In the genomic region with DNA sequence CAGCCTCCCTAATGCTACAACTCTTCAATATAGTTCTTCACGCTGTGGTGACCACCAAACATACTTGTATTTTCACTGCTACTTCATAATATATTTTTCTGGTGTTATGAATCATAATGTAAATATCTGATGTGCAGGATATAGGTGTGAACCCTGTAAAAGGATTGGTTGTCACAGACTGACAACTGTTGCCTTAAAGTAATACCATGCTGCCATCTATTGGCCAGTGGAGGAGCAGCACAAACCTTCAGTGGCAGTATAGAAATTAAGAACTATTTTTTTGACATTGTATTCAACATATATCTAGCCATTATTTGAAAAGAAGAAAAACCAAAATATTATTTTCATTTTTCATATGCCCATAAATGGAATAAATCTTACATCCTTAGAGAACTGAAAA, we compare ENCODE assay signal across 9 mouse cellular contexts. TPM values are rescaled to one million over a fixed set of nuclear protein-coding genes. Genes with fewer than 3 reads are reported as not detected.
DNase-seq lines count a peak whose midpoint lies in the region; ATAC-seq lines count a peak whose summit lies in the region.
"Had no signal": no experiment of that assay in that cellular context is flagged by ENCODE, and none has a peak within 500 bp of the region (broad histone marks: within the 10 kb centered on the region; RNA-seq: fewer than 3 reads in every experiment).

No protein-coding gene starts in this region.

- WGBS in midbrain, embryonic 14.5 days = 93% methylated on average over 1 of the region's 1 CpGs
- 91% methylated on average over 1 of the region's 1 CpGs for WGBS in midbrain, embryonic 16.5 days
- 90% methylated on average over 1 of the region's 1 CpGs for WGBS in liver, embryonic 12.5 days (ENCODE audit: insufficient replicate concordance)

- peak; percentile 81 for DNase-seq in midbrain, embryonic 14.5 days
- DNase-seq in NIH3T3 (ENCODE audit: low read depth) = peak; percentile 74
- peak; percentile 55 for DNase-seq in cerebellum, adult 8-10 months
- peak; percentile 26 for DNase-seq in hindlimb bud, embryonic 11.5 days (ENCODE audit: extremely low spot score, low read depth, low spot score)
- DNase-seq in right cerebral cortex, postnatal 4 days = peak; percentile 20
- no peak for DNase-seq in ovary, postnatal 14 days (ENCODE audit: low spot score)

- H3K4me1 ChIP-seq in midbrain, embryonic 14.5 days (ENCODE audit: control insufficient read depth, insufficient read depth, low read length) = no peaks in the 10 kb centered on the region
- no peaks in the 10 kb centered on the region for H3K4me1 ChIP-seq in midbrain, embryonic 16.5 days (ENCODE audit: control insufficient read depth, insufficient read depth, low read length)
- H3K4me1 ChIP-seq in liver, embryonic 12.5 days = no peaks in the 10 kb centered on the region
- H3K4me1 ChIP-seq: neural tube, embryonic 13.5 days had no signal

- H3K9me3 ChIP-seq in midbrain, embryonic 14.5 days (ENCODE audit: control insufficient read depth, low read length) = no peaks in the 10 kb centered on the region
- H3K9me3 ChIP-seq in midbrain, embryonic 16.5 days (replicated peaks; ENCODE audit: control insufficient read depth, low read length, poor library complexity, severe bottlenecking) = no peaks in the 10 kb centered on the region
- H3K9me3 ChIP-seq in liver, embryonic 12.5 days (replicated peaks) = no peaks in the 10 kb centered on the region
- H3K9me3 ChIP-seq: neural tube, embryonic 13.5 days had no signal

- no peak for ATAC-seq in midbrain, embryonic 14.5 days (ENCODE audit: low FRiP score, low TSS enrichment)
- no peak for ATAC-seq in midbrain, embryonic 16.5 days
- ATAC-seq in liver, embryonic 12.5 days = peak; percentile 27; the same call in 1 of the 2 replicates

- no peak overlapping the region for H3K4me2 ChIP-seq in midbrain, embryonic 14.5 days (ENCODE audit: low read length)
- H3K4me2 ChIP-seq in midbrain, embryonic 16.5 days (ENCODE audit: low read length) = no peak overlapping the region
- no peak overlapping the region for H3K4me2 ChIP-seq in liver, embryonic 12.5 days
- H3K4me2 ChIP-seq: neural tube, embryonic 13.5 days had no signal

- H3K4me3 ChIP-seq in midbrain, embryonic 14.5 days (replicated peaks; ENCODE audit: low read depth, low read length) = no peak overlapping the region
- no peak overlapping the region for H3K4me3 ChIP-seq in midbrain, embryonic 16.5 days (ENCODE audit: low read depth, low read length)
- no peak overlapping the region for H3K4me3 ChIP-seq in liver, embryonic 12.5 days
- H3K4me3 ChIP-seq: neural tube, embryonic 13.5 days had no signal

- H3K27me3 ChIP-seq in midbrain, embryonic 14.5 days (ENCODE audit: control insufficient read depth, insufficient read depth, low read length) = no peaks in the 10 kb centered on the region
- H3K27me3 ChIP-seq in midbrain, embryonic 16.5 days (ENCODE audit: control insufficient read depth, insufficient read depth, low read depth, low read length) = no peaks in the 10 kb centered on the region
- H3K27me3 ChIP-seq in liver, embryonic 12.5 days (replicated peaks) = no peaks in the 10 kb centered on the region
- H3K27me3 ChIP-seq: neural tube, embryonic 13.5 days had no signal

- H3K27ac ChIP-seq in midbrain, embryonic 14.5 days (replicated peaks; ENCODE audit: low read depth, low read length) = no peak overlapping the region
- H3K27ac ChIP-seq in midbrain, embryonic 16.5 days (ENCODE audit: low read length) = no peak overlapping the region
- no peak overlapping the region for H3K27ac ChIP-seq in liver, embryonic 12.5 days
- H3K27ac ChIP-seq: neural tube, embryonic 13.5 days had no signal

- peaks cover 62% of the 10 kb centered on the region for H3K36me3 ChIP-seq in midbrain, embryonic 14.5 days (ENCODE audit: control insufficient read depth, insufficient read depth, low read length)
- peaks cover 7% of the 10 kb centered on the region for H3K36me3 ChIP-seq in midbrain, embryonic 16.5 days (ENCODE audit: control insufficient read depth, insufficient read depth, low read length)
- peaks cover 80% of the 10 kb centered on the region for H3K36me3 ChIP-seq in liver, embryonic 12.5 days

- H3K9ac ChIP-seq in midbrain, embryonic 14.5 days (replicated peaks; ENCODE audit: low read length) = no peak overlapping the region
- H3K9ac ChIP-seq in midbrain, embryonic 16.5 days (ENCODE audit: low read depth, low read length) = no peak overlapping the region
- no peak overlapping the region for H3K9ac ChIP-seq in liver, embryonic 12.5 days
- H3K9ac ChIP-seq: neural tube, embryonic 13.5 days had no signal

RNA-seq across cellular contexts. Expression of gene Ino80, which starts 40.5 kb away (rescaled TPM):
- 6.1 and 6.5 TPM in 2 replicates for polyA plus RNA-seq in midbrain, embryonic 14.5 days (2014; fragmentation: Nextera tagmentation; extraction: Ambion mirVana)
- polyA plus RNA-seq in midbrain, embryonic 16.5 days (2015; fragmentation: Nextera tagmentation; extraction: Ambion mirVana) = 2.7 and 3.8 TPM in 2 replicates
- 2.5 and 2.9 TPM in 2 replicates for polyA plus RNA-seq in liver, embryonic 12.5 days (2016; fragmentation: Nextera tagmentation; extraction: Ambion mirVana)
